Mouse (Mus musculus) yolk sac, embryonic 10.5 days (tissue): Measurements from ENCODE around the gene Otub1.

Source experiments
- DNase-seq: peaks from one replicate; pipeline ENCODE4 v3.0.0-alpha.2; 2017; ENCODE audit warnings: low spot score

The Otub1 gene

DNA sequence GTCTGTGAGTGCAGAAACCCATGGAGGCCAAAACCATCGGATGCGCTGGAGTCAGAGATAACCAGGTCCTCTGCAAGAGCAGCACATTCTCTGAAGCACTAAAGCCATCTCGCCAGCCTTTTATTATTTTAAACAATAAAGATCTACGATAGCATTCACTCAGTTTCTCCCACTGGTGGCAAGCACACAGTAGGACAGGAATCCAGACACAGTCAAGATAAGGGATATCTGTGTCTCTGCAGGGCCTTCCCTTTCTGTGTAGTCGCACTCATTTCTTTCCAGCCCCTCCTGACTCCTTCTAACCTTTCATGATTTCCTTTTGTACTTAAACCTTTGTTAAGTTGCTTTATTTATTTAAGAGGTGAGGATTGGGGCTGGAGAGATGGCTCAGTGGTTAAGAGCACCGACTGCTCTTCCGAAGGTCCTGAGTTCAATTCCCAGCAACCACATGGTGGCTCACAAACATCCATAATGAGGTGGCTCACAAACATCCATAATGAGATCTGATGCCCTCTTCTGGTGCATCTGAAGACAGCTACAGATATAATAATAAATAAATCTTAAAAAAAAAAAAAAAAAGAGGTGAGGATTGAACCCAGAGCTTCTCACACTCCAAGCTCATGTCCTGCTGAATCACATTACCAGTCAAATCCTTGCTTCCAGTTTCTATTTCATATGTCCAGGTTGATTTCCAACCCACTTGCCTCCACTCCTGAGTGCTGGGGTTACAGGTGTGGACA, 4.0 kb upstream of the Otub1 start:
- DNase-seq: no peak

DNA sequence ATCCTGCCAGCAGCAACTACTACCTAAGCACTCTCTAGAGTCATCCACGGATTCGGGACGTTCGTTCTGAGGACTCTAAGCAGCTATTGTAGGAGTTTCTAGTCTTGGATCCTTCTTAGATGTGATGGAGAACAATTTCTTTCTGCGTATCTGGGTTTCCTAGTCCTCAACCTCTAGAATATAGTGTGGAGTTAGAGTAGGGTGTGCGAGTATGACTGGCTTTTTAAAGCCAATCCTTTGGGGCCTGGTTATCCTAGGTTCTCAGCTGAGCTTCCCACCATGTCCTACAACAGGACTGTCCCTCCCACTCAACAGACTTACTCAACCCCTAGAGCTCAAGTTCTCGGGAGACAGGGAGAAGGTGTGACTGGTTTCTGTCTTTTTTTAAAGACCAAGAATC, 790 bp downstream of the Otub1 start:
- DNase-seq: no peak

DNA sequence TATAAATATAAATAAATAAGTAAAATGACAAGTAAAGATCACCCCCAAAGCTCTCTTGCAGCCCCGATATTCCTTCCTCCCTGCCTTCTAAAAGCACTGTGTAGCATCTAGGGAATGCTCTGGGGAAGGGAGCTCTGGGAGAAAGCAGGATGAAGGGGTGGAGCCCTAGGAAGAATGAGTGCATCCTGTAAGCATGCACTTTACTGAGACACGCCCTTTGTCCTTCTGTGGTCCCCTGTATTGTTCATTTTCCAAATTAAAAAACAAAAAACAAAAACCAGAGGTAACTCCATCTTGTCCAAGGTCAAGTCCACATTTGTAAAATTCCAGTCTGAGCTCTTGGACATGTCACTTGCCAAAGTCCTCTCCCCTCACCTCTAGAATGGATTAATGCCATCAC, 1.2 kb downstream of the Otub1 start:
- no peak for DNase-seq

DNA sequence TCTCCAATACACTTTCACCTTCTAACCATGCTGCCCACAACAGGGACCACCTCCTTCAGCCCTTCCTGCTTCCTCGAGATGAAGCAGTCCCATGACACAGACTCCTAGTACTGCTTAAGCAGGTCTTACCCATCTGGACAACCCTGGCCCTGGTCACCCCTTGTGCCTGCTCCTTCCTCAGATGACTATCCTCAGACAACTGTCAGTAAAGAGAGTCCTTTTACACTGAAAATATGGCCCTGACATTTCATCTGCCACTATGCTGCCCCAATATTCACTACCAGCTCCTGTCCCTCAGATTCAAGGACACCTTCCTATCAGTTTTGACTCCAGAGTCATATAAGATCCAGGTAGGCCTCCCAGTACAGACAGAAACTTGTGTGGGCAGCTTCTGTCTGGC, 5.7 kb downstream of the Otub1 start:
- DNase-seq: no peak

DNA sequence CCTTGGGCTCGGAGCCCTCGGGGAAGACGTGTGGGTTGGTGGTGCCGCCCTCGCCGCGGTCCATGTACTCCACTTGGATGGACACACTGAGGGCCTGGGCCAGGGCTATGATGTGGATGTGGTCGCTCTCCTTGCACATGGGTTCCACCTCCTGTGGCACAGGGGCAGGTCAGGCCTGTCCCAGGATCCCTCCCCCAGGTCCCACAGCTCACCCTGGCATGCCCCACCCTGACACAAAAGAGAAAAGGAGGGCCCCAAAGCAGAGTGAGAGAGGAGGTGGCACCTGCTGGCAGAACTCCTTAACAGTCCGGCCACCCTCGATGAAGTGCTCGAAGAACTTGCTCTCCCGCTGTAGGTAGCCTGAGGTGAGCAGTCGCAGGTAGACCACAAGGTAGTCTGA, 7.0 kb downstream of the Otub1 start:
- DNase-seq: no peak

DNA sequence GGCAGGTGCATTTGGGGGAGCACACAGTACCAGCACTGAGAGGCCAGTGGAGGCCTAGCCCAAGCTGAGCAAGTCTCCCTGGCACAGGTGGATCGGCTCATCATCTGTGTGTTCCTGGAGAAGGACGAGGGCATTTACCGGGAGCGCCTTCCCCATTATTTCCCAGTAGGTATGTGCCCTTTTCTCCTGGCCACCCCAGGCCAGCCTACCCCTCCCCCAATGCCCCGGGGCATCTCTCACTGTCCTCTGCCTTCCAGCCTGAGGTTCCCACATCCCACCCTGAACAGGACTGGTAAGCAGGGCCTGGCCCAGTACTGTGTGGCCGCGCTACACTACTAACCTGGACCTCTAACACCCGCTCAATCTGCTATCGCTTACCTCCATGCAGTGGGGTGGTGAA, 8.7 kb downstream of the Otub1 start:
- no peak for DNase-seq

DNA sequence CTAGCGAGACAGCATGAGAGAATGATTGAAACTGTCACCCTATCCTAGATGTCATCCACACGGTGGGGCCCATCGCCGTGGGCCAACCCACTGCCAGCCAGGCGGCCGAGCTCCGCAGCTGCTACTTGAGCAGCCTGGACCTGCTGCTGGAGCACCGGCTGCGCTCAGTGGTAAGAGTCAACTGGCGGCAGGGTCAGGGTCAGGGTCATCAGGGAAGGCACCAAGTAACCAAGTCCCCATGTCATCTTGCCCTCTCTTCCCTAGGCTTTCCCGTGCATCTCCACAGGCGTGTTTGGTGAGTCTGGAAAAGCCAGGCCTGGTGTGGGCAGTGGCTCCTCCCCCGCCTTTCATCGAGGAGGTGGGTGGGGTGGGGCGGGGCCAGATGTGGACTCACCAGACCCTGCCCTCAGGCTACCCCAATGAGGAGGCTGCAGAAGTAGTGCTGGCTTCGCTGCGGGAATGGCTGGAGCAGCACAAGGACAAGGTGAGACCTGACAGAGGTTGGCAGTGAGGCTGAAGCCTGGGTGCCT, 9.3 kb downstream of the Otub1 start:
- peak; percentile 71 for DNase-seq

DNA sequence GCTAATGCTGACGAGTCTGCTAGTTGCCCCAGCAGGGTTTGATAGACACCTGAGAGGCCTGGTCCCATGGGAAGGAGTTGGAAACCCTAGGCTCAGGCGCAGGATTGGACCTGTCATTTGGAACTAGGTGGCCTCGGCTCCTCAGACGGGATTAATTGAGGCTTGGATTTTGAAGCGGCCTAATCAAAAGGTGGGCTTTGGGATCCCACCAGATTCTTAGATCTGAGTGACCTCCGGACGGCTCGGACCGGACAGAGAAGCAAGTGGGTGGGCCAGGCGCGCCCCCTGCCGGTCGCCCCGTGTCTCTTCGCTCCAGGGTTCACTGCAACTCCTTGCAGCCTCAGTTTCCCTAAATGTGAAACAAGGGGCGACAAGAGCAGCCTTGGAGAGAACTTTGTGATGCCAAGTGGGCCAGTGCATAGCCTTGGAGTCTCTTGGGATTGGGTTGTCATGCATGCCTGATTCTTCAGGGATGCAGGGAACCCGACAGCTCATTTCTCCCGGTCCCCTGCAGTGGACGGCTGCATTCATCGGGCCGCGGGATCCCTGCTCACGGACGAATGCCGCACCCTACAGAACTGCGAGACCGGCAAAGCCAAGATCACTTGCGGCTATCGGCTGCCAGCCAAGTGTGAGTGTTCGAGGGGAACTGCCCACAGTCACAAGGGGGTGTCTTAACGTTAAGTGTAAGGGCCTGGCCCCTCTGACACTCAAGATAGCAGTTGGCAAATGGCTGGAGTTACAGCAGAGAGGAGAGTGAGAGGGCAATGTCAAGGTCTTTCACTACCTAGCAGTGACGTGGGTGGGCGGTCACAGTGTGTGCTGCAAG, 10.0 kb downstream of the Otub1 start:
- peak; percentile 70 for DNase-seq

DNA sequence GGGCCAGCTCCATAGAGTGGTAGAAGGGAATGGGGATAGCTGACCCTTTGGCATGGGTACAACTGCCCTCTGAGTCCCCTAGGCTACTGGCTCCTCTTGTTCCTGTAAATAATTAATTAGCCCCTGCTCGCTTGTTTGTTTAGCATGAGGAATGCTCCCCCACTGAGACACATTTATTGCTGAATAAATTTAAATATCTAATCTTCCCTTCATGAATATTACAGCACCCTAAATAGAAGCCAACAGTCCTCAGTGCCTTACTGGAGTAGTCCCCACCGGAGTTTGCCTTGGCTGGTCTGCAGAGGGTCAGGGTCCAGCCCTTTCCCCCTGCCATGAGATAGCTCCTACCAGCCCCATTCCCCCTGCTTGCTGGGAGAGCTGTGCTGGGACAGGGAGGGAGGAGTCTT, 13.6 kb downstream of the Otub1 start:
- peak; percentile 18 for DNase-seq

DNA sequence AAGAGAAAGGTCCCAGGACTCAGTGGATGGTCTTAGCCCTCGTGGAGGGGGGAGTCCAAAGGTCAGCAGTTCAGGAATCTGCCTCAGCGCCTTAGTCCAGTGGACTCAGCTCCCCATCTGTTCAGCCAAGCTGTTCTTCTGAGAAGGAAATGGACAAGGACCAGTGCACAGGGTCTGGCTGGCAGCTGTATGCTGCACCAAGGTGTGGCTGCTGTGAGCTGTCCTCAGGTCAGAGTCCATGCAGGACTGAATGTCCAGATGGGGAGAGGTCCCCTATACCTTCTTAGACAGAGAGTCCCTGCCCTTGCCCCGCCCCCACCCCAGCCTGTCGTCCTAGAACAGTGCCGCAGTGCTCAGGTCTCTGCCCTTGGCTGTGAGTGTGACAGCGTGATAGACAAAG, 14.5 kb downstream of the Otub1 start:
- peak; percentile 67 for DNase-seq

DNA sequence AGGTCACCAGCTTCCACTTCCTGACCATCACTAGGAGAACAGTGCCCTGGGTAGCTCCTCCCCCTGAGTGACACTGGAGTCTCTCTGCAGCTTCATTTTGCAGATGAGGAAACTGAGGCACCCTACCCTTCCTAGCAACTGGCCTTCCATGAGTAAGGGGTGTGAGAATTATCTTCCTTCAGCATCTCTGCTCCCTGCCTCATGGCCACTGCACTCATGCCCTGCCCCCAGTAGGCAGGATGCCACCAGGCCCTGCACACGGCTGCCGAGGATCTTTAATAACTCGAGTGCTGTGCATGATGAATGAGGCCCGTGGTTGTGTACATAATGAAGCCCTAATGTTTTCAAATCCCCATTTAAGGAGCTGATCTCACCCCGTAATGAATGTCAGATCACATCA, 15.1 kb downstream of the Otub1 start:
- no peak for DNase-seq

DNA sequence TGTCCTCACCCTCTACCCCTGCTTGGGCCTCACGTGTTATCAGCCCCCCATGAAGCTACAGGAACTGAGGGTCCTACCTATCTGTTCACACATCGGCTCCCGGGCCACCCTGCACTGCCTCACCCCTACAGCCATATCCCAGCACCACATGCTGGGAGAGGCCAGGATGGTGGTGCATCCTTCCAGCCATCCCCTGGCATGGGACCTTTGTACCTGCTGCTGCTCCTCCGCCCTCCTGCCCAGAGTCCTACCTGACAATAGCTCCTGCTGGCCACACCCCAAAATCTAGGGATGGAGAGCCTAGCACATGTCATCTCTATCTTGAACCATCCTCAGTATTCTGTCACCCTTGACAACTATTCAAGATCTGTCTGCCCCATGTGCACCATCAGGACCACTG, 17.1 kb downstream of the Otub1 start:
- no peak for DNase-seq

DNA sequence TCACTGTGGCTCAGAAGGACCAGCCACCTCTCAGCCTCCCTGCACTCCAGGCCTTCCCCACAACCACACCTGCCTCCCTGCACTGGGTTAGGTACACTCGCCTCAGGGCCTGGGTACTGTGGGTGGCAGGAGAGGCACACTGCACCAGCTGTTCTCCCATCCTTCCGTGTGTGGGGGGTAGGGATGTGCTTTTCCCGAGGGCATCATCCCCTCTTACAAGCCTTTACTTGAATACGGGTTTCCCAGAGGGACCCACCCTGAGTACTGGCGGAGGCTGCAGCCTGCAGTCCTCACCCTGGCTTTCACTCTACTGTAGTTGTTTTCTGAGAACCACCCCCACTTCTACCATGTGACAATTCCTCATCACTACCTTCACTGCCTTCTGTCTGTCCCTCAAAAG, 19.0 kb downstream of the Otub1 start:
- DNase-seq: no peak

DNA sequence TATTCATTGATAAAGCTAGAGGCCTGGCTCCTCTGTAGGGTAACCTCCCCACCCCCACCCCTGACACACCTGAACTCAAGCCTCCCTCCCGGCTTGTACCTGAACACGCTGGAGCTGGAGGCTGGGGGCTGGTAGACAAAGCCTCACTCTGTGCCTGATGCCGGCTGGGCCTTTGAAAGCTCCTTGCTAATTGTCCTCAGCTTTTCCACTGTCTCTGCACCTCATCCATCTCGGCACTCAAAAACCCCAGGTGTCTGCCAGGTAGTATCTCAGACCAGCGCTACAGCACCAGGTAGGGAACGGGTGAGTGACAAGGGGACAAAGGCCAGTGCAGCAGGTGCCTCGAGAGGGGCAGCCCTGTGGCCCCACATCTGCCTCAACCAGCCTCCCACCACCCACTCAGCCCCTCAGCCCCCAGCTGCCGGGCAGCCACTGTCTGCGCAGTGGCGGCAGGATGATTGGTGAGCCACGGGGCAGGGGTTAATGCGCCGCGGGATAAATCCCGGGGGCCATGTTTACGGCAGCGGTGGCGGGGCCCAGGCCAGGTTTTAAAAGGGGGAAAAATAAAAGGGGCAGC, 20.3 kb downstream of the Otub1 start:
- peak; percentile 44 for DNase-seq

DNA sequence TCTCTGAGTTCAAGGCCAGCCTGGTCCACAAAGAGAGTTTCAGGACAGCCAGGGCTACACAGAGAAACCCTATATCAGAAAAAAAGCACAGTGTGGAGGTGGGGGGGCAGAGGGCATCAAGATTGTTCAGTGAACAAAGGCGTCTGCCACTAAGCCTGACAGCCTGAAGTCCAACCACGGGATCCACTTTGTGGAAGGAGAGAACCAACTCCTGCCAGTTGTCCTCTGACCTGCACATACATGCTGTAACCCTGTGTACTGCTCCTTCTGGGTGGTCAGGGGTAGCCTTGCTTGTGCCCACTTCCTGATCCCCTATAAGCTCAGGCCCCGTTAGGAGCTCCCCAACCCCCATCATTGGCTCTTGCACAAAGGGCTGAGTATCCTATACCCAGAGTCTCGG, 21.1 kb downstream of the Otub1 start:
- no peak for DNase-seq

DNA sequence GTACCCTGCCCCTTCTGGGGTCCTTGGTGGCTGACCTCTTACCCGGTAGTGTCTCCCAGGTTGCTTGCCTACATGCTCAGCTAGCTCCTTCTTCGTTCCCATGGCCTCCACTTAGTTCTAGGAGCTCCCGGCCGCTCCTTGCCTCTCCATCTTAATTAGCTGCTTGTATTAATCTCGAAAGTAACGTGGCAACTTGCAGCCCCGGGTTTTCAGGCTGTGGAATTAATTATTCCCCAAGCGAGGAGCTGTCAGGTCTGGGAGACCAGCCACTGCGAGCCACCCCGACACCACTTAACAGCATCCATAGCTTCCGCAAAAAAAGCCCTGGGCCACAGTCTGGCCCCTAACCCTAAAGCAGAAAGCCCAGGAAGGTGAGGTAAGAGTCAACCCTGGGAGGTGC, 22.7 kb downstream of the Otub1 start:
- DNase-seq: no peak

DNA sequence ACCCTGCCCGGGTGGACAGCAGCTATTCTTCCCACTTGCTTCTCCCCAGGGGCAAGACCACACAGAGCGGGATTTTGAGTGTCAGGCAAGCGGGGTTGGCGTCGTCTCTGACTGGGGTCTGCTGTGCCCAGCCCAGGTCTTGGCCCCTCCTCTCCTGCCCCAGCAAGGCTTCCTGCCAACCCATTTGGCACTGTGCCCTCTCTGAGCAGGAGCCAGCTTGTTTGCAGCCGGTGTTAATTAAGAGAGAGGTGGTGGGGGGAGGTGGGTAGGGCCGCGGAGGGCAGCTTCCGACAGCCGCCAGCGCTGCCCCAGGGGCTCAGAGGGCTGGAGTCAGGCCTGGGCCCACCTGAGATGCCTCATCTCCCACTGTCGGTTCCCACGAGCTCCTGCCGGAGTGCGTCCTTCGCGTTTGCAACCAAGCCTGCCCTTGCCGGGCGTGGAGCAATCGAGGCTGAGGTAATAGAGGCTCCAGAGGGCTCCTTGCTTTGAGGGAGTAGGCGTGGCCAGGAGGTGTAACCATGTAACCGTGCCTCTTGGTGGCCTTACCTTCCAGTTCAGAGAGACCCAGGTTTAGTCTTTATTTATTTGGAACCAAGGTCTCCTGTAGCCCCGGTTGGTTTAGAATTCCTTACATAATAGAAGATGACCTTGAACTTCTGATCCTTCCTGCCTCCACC, 23.7 kb downstream of the Otub1 start:
- DNase-seq: no peak

DNA sequence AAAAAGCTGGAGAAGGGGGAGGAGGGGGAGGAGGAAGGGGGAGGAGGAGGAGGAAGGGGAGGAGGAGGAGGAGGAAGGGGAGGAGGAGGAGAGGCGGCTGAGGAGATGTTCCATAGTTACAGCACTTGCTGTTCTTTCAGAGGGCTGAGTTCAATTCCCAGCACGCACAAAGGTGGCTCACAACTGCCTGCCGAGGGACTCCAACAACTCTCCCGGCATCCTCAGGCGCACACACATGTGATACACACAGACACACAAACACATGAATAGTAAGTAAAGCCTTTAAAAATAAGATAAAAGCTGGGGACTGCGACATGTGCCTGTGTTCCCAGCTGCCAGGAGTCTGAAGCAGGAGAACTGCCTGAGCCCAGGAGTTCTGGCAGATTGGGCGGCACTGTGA, 24.6 kb downstream of the Otub1 start:
- DNase-seq: no peak

DNA sequence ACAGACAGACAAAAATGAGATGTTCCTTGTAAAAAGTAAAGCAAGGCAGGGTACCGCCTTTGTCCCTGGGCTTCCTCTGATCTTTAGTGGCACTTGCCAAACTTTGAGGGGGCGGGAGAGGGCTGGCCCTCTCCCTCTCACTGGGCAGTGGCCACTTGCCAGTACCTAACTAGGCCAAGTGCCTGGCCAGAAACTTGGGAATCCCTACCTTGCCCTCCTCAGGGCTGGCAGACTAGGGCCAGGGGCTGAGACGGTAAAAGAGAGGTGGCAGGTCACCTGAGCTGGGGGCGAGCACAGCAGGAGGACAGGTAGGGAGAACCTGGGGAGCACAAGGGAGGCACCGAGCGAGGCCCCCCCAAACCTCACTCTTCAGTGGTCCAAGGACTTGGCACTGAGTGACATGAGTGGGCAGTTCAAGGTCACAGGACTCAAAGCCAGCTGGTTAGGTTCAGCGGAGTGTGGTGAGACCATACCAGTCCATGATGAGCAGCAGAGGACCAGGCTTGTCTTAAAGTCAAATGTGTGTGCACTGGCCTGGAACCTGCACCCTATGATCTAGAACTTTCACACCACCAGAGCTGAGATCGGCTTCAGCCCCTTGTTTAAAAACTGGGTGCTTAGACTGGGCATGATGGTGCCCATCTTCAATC, 25.2 kb downstream of the Otub1 start:
- no peak for DNase-seq

DNA sequence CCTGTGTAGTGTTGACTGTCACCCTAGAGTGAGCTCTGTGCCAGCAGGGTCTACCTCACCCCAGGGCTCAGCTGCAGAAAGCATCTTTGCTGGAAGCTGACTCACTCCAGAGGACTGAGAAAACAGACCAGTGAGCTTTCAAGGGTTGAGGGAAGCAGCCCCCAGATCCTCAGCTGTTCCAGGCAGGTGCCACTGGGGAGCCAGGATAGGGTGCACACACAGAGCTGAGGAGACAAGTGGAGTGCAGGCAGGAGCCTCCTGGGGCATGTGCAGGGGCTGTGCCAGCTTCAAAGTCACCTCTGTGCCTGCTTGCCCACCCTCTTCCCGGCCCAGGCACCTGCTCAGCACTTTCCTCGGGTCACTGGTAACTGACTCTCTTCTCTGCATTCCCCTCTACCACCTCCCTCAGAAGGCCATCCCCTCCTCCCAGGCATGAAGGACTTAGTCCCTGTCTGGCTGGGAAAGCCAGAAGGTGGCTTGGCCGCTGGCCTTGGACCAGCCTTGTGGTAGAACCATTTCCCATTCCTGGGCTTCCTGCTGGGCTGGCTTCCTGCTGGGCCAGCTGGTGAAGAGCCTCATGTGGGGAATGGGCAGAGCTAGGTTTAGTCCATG, 27.2 kb downstream of the Otub1 start:
- no peak for DNase-seq

DNA sequence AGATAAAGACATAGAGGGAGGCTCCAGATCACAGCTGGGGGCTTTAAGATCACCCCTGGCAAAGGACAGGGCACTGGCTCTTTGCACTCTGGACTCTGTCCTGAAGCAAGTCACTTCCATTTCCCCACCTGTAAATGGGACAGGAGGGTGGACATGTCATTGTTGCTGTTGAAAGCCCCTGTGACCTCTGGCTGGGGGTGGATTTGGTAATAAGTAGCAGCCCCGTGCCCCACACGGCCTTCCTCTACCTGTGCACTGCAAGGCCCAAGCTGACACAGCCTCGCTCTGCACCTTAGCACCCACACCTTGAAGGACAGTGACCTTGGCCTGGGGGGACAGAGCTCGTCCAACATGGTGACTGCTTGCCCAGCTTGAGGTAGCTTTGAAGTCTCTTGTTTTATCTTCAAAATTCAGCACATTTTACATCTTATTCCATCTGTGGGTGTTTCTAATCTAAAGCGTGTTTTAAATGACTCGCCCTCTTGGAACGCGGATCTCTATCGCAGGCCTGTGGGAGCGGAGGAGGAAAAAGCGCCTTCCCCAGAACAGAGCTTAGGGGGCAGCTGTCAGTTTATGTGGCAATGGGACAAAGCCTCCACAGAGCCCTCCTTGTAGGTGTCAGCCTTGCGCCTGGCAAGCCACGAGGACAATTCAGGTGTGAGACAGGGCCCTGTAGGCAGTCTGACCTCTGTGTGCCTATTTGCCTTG, 28.2 kb downstream of the Otub1 start:
- no peak for DNase-seq
